12 mouse cellular contexts compared by ENCODE assay signal in genomic region chr10:25207866-25208265, GRCm38 (mm10).
A peak's percentile ranks its signal among the peaks of the same experiment; 100 is the strongest.
DNase-seq lines count a peak whose midpoint lies in the region; ATAC-seq and TF ChIP-seq lines count a peak whose summit lies in the region.
"Had no signal": no experiment of that assay in that cellular context is flagged by ENCODE, and none has a peak within 500 bp of the region (broad histone marks: within the 10 kb centered on the region; RNA-seq: fewer than 3 reads in every experiment).

No protein-coding gene starts in this region.

- in situ Hi-C loops in CH12.LX (cut with MboI; ENCODE audit: low pct_ligation_motif_present, low pct_unique_long_range_greater_than_20kb, low sequenced_read_pairs): no loop called here

- WGBS in cerebellum, adult 2 months: 48% methylated on average over 6 of the region's 6 CpGs
- WGBS in kidney, postnatal 0 days: 27% methylated on average over 6 of the region's 6 CpGs
- 31% methylated on average over 6 of the region's 6 CpGs for WGBS in kidney, embryonic 14.5 days

- peak; percentile 55; the same call in 1 of the 2 replicates for TF ChIP-seq CTCF in cerebellum, adult 2 months (IDR thresholded peaks at IDR 0.05; ENCODE audit: borderline replicate concordance, insufficient read depth, low read depth, low read length)
- TF ChIP-seq CTCF in kidney, postnatal 0 days (IDR thresholded peaks at IDR 0.05; ENCODE audit: low read depth): peak; percentile 51
- TF ChIP-seq CTCF in CH12.LX (conservative IDR thresholded peaks at IDR 0.05 in 1 of 2, IDR thresholded peaks at IDR 0.05 in 1 of 2; ENCODE audit: low read depth in 2 of 2, low read length in 2 of 2): peak in 1 of 2 experiments; percentile 56; a peak in 2 of 4 replicates

- TF ChIP-seq RAD21 in CH12.LX (IDR thresholded peaks at IDR 0.05; ENCODE audit: low read depth, low read length): peak; percentile 34

- no peak overlapping the region for H3K4me2 ChIP-seq in kidney, postnatal 0 days (ENCODE audit: low read length)
- no peak overlapping the region for H3K4me2 ChIP-seq in kidney, embryonic 14.5 days (replicated peaks; ENCODE audit: low read depth, low read length)
- no peak overlapping the region for H3K4me2 ChIP-seq in CH12.LX (ENCODE audit: insufficient read depth, low read depth, poor library complexity, severe bottlenecking)
- H3K4me2 ChIP-seq: limb, embryonic 13.5 days had no signal

- 0 out of 2 replicates have a peak, but pooled peaks have one; percentile 57 for ATAC-seq in kidney, postnatal 0 days (replicated peaks; ENCODE audit: low FRiP score, low read depth)
- no peak for ATAC-seq in kidney, embryonic 14.5 days (ENCODE audit: low FRiP score, low TSS enrichment)

- no peak overlapping the region for H3K27ac ChIP-seq in cerebellum, adult 2 months (ENCODE audit: insufficient read depth, low read length)
- H3K27ac ChIP-seq in kidney, postnatal 0 days: no peak overlapping the region
- no peak overlapping the region for H3K27ac ChIP-seq in kidney, embryonic 14.5 days (ENCODE audit: low read depth, low read length)
- no peak overlapping the region for H3K27ac ChIP-seq in CH12.LX (ENCODE audit: insufficient read depth, low read depth)
- H3K27ac ChIP-seq: limb, embryonic 13.5 days had no signal

- H3K4me1 ChIP-seq in cerebellum, adult 2 months (ENCODE audit: control insufficient read depth, insufficient read depth, low read length): no peaks in the 10 kb centered on the region
- 0 out of 2 replicates have a peak, but pooled peaks cover 3% of the 10 kb centered on the region for H3K4me1 ChIP-seq in kidney, postnatal 0 days (replicated peaks; ENCODE audit: insufficient read depth, low read length)
- no peaks in the 10 kb centered on the region for H3K4me1 ChIP-seq in kidney, embryonic 14.5 days (ENCODE audit: control insufficient read depth, insufficient read depth, low read length)
- peaks cover 0 to 2% of the 10 kb centered on the region in 2 experiments; a peak in 1 of 4 replicates for H3K4me1 ChIP-seq in CH12.LX (ENCODE audit: control insufficient read depth in 1 of 2, insufficient read depth in 2 of 2)

- no peaks in the 10 kb centered on the region for H3K27me3 ChIP-seq in cerebellum, adult 2 months (ENCODE audit: control insufficient read depth, insufficient read depth, low read length)
- H3K27me3 ChIP-seq in kidney, postnatal 0 days (ENCODE audit: insufficient read depth, low read length): no peaks in the 10 kb centered on the region
- no peaks in the 10 kb centered on the region for H3K27me3 ChIP-seq in kidney, embryonic 14.5 days (ENCODE audit: control insufficient read depth, insufficient read depth, low read length)
- no peaks in the 10 kb centered on the region for H3K27me3 ChIP-seq in CH12.LX (replicated peaks)
- H3K27me3 ChIP-seq: limb, embryonic 13.5 days had no signal

- no peak overlapping the region for H3K4me3 ChIP-seq in cerebellum, adult 2 months (replicated peaks; ENCODE audit: insufficient read depth, low read depth, low read length)
- no peak overlapping the region for H3K4me3 ChIP-seq in kidney, postnatal 0 days (replicated peaks; ENCODE audit: low read depth, low read length)
- no peak overlapping the region for H3K4me3 ChIP-seq in kidney, embryonic 14.5 days (ENCODE audit: low read length)
- no peak overlapping the region for H3K4me3 ChIP-seq in CH12.LX (replicated peaks in 1 of 3; ENCODE audit: low read depth in 2 of 3, low read length in 2 of 3, poor library complexity in 1 of 3)
- H3K4me3 ChIP-seq: limb, embryonic 13.5 days; myocyte had no signal

- H3K9ac ChIP-seq in kidney, postnatal 0 days (ENCODE audit: low read depth, low read length): no peak overlapping the region
- H3K9ac ChIP-seq in kidney, embryonic 14.5 days (ENCODE audit: low read depth, low read length): no peak overlapping the region
- no peak overlapping the region for H3K9ac ChIP-seq in CH12.LX (ENCODE audit: insufficient read depth, low read depth)
- H3K9ac ChIP-seq: limb, embryonic 13.5 days had no signal

- no peak for DNase-seq in cerebellum, adult 2 months
- DNase-seq in cerebellum, adult 11-12 months: no peak
- DNase-seq in kidney, postnatal 0 days (ENCODE audit: low spot score): peak; percentile 27
- no peak for DNase-seq in CH12.LX (ENCODE audit: extremely low read depth)
- DNase-seq in embryo, embryonic 10.5 days (ENCODE audit: low spot score): peak; percentile 33
- DNase-seq in natural killer cell, adult 2 months (ENCODE audit: low spot score in 2 of 2): no peak
- DNase-seq in heart, postnatal 36 days: no peak
- DNase-seq: gastrocnemius, postnatal 36 days; thymus, adult 18-20 months had no signal

- no peaks in the 10 kb centered on the region for H3K79me2 ChIP-seq in CH12.LX (replicated peaks; ENCODE audit: control insufficient read depth, extremely low read depth, insufficient read depth, poor library complexity, severe bottlenecking)

- dilution Hi-C loops in CH12.LX (cut with MboI; ENCODE audit: extremely low pct_ligation_motif_present, extremely low pct_unique_long_range_greater_than_20kb, low sequenced_read_pairs): no loop called here

- no peak for TF ChIP-seq EP300 in CH12.LX (IDR thresholded peaks at IDR 0.05; ENCODE audit: low read length)

- no peaks in the 10 kb centered on the region for H3K9me3 ChIP-seq in kidney, postnatal 0 days (replicated peaks; ENCODE audit: low read length)
- H3K9me3 ChIP-seq in kidney, embryonic 14.5 days (ENCODE audit: control insufficient read depth, low read length): no peaks in the 10 kb centered on the region
- no peaks in the 10 kb centered on the region for H3K9me3 ChIP-seq in CH12.LX (replicated peaks; ENCODE audit: low read length)
- H3K9me3 ChIP-seq: limb, embryonic 13.5 days had no signal

- no peak for TF ChIP-seq POLR2A in cerebellum, adult 2 months (IDR thresholded peaks at IDR 0.05; ENCODE audit: borderline replicate concordance, insufficient read depth, low read length)
- no peak for TF ChIP-seq POLR2A in CH12.LX (IDR thresholded peaks at IDR 0.05; ENCODE audit: low read depth, low read length)

- intact Hi-C loops in heart, postnatal 36 days (cut with DNase I): no loop called here

- H3K36me3 ChIP-seq in kidney, postnatal 0 days (ENCODE audit: insufficient read depth, low read length): no peaks in the 10 kb centered on the region
- H3K36me3 ChIP-seq in kidney, embryonic 14.5 days (ENCODE audit: control insufficient read depth, insufficient read depth, low read length): no peaks in the 10 kb centered on the region
- H3K36me3 ChIP-seq in CH12.LX (replicated peaks in 1 of 2; ENCODE audit: control insufficient read depth in 1 of 2, insufficient read depth in 1 of 2, low read length in 1 of 2): no peaks in the 10 kb centered on the region
- H3K36me3 ChIP-seq: limb, embryonic 13.5 days had no signal

TF ChIP-seq in CH12.LX, 34 proteins besides CTCF, POLR2A, EP300 and RAD21:
- TF ChIP-seq HCFC1 (IDR thresholded peaks at IDR 0.05; ENCODE audit: low read depth, low read length) (no peak), USF2 (conservative IDR thresholded peaks at IDR 0.05; ENCODE audit: low read depth, low read length) (no peak), SMC3 (IDR thresholded peaks at IDR 0.05; ENCODE audit: low read depth, low read length) (peak; percentile 44)

Comparison
In these comparisons a context has a peak if more than half of its experiments do, and no peak if none do; other contexts are left out.
1. DNase-seq: peak in kidney, postnatal 0 days (single experiment) and embryo, embryonic 10.5 days (single experiment); none in cerebellum, adult 2 months (0 of 2), cerebellum, adult 11-12 months (single experiment), CH12.LX (single experiment), natural killer cell, adult 2 months (0 of 2) and heart, postnatal 36 days (0 of 2).